Mouse (Mus musculus) thymus, postnatal 36 days (tissue): ENCODE data around the gene Fam163b.

ENCODE experiments used
- DNase-seq, 2 experiments: peaks; one replicate each; pipeline ENCODE4 v3.0.0; 2022; ENCODE audit warnings: mixed read lengths in 2 of 2

The Fam163b gene

GRCm38 (mm10) chr2:27141950-27142693 lies at the start of gene Fam163b:
Gene Fam163b (minus strand): TSS chr2:27142491.
- peak; percentile 61 to 73 for DNase-seq

- DNase-seq: no peak
Observed at GRCm38 (mm10) chr2:27189994-27190393, 47.7 kb upstream of the Fam163b start.

- DNase-seq: no peak
Observed at GRCm38 (mm10) chr2:27187531-27187930, 45.2 kb upstream of the Fam163b start.

GRCm38 (mm10) chr2:27183734-27184133 lies 41.4 kb upstream of the Fam163b start:
- DNase-seq: no peak

GRCm38 (mm10) chr2:27181907-27182306 lies 39.6 kb upstream of the Fam163b start:
- DNase-seq: no peak

- DNase-seq: no peak
Observed at GRCm38 (mm10) chr2:27179101-27179500, 36.8 kb upstream of the Fam163b start.

GRCm38 (mm10) chr2:27175696-27176267 lies 33.5 kb upstream of the Fam163b start:
- DNase-seq: peak; percentile 51 to 65

- no peak for DNase-seq
Observed at GRCm38 (mm10) chr2:27174242-27174641, 32.0 kb upstream of the Fam163b start.

GRCm38 (mm10) chr2:27166999-27167398 lies 24.7 kb upstream of the Fam163b start:
- no peak for DNase-seq

GRCm38 (mm10) chr2:27166074-27166473 lies 23.8 kb upstream of the Fam163b start:
- peak; percentile 23 to 36 for DNase-seq

- DNase-seq: no peak
Observed at GRCm38 (mm10) chr2:27164796-27165590, 22.7 kb upstream of the Fam163b start, which contains the start of gene Dbh. Gene Dbh (plus strand): TSS chr2:27165233.

- no peak for DNase-seq
Observed at GRCm38 (mm10) chr2:27163851-27164250, 21.6 kb upstream of the Fam163b start.

- no peak for DNase-seq
Observed at GRCm38 (mm10) chr2:27162656-27163055, 20.4 kb upstream of the Fam163b start.

GRCm38 (mm10) chr2:27161526-27161925 lies 19.2 kb upstream of the Fam163b start:
- no peak for DNase-seq

- DNase-seq: no peak
Observed at GRCm38 (mm10) chr2:27156596-27156995, 14.3 kb upstream of the Fam163b start.

GRCm38 (mm10) chr2:27154466-27155185 lies 12.3 kb upstream of the Fam163b start:
- DNase-seq: no peak

- DNase-seq: no peak
Observed at GRCm38 (mm10) chr2:27149457-27149856, 7.2 kb upstream of the Fam163b start.

GRCm38 (mm10) chr2:27146840-27147239 lies 4.5 kb upstream of the Fam163b start:
- no peak for DNase-seq

- DNase-seq: no peak
Observed at GRCm38 (mm10) chr2:27144957-27145356, 2.7 kb upstream of the Fam163b start.

- no peak for DNase-seq
Observed at GRCm38 (mm10) chr2:27138356-27138755, 3.9 kb downstream of the Fam163b start.

- DNase-seq: peak in 1 of 2 experiments; percentile 20
Observed at GRCm38 (mm10) chr2:27136789-27137188, 5.5 kb downstream of the Fam163b start.

GRCm38 (mm10) chr2:27136336-27136735 lies 6.0 kb downstream of the Fam163b start:
- DNase-seq: no peak

GRCm38 (mm10) chr2:27135935-27136334 lies 6.4 kb downstream of the Fam163b start:
- no peak for DNase-seq
